Mouse (Mus musculus): Measurements from ENCODE around the gene E2f2. TPM values are rescaled to one million over a fixed set of nuclear protein-coding genes. Genes with fewer than 3 reads are reported as not detected.

The E2f2 gene
- total RNA-seq, 2 experiments from 2014 or later, result 1.1 to 2.3 TPM

DNA sequence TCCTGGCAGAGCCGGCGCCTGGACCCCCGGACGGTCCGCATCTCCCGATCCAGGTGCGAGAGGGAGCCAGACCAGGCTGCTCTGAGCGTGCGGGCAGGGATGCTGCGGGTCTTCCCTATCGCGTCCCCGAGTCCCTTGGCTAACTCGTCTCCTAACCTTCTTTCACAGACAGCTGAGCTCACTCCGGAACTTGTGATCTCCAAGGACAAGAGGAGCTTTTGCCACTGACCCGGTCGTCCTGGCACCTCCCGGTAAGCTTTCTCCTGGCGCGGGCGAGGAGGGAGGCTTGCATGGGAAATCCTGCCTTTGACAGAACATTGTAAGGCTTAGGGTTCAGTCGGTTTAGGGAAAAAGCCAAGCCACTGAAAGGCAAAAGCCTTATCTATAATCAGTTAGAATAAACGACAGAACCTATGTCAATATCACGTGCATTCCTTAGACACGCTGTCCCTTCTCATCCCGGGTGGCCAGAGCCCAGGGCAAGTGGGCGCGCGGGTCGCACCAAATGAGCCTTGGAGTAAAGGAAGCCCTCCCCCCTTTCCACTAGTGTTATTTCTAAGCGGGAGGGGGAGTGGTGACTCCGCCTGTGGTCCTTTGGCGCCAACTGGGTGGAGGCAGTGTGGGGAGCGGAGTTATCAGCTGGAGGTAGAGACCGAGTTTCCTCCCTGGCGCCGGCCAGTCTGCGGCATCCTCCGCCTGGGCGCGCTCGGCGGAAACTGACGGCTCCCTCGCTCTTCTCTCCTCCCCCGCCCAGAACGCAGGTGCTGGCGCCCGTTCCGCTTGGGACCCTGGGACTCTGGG is 27.9 kb upstream of the E2f2 start:
- peak in 1 of 2 experiments; percentile 51 for DNase-seq (ENCODE audit: low spot score in 2 of 2)

DNA sequence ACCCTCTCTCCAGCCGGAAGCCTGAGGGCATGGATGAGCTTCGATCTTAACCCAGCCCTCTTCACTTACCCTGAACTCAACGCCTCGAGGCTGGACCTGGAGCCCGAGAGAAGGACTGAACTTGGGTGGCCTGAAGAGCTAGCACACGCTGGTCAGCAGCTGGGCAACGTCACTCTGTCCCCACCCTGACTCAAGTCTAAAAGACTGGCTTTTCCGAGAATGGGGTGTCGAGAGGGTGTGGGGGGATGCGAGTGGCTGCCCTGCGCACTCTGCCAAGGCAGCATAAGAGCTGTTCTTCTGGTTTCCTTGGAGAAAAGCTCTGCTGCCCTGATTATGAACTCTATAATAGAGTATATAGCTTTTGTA is 27.3 kb upstream of the E2f2 start:
- no peak for DNase-seq (ENCODE audit: low spot score in 2 of 2)

DNA sequence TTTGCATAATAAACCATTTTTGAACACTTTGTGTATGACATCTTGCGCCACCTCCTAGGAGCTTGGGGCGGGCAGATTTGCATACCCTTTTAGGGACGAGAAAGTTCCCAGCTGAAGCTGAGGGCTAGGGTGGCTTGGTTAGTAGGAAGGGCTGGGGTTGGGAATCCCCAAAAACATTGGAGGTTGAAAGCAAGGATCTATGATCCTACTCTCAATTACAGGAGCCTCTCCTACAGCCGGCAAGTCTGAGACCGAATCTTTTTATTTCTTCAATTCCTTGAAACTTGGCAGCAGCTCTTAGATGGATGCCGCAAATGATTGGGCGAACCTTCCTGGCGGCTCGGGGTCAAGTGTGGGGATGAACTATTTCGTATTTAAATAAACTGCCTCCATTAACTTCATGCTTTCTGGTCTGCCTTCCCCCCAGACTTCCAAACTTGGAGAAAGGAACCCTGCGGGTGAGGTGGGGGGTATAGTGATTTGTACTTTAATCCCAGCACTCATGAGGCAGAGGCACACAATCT is 26.8 kb upstream of the E2f2 start:
- no peak for DNase-seq (ENCODE audit: low spot score in 2 of 2)

DNA sequence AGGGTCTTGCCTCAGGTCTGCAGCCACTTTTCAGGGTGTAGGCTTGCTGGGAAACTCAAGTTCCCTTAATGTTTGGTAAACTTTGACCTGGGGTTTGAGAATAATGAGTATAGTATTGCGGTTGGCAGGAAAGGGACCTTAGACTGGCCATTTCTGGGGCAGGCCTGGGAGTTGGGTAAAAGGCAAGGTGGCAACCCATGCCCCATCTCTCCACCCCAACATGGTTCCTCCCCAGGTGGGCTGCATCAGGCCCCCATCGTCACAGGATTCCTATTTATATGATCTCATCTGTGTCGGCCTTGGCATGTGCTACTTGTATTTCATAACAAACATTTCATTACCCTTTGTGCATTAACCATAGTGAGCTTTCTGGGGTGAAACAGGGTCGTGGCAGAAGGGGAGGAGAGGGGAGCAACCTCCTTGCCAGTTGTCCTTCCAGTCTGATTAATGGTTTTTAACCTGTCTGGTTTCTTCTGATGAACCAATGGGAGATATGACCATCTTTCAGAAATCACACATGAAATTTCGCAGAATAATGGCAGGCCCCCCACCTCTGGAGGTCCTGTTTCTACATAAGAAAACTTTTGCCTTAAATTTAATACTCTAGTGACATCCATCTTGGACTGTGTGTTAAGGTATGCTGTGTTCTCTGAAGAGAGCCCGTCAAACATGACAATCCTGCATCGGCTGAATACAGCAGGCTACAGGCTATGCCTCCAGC is 26.0 kb upstream of the E2f2 start:
- no peak for DNase-seq (ENCODE audit: low spot score in 2 of 2)

DNA sequence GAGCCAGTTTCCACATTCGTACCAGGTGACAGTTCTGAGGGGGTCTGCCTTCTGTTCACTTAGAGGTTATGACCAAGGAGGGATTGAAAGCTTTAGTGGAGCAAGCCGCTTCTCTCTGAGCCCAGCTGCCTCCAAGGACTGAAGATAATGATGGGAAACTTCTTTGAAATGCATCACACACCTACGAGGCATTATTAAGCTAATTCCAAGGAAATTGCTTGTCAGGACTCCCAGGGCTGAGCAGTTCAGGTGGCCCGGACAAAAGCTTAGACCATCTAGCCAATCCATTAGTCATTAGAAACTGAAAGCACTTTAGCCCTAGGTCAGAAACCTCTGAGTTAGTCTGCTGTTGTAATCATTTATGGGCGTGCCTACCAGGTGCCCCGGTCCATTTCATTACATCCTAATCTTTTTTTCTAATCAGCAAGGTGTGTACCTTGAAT is 25.5 kb upstream of the E2f2 start:
- DNase-seq (ENCODE audit: low spot score in 2 of 2), result no peak

DNA sequence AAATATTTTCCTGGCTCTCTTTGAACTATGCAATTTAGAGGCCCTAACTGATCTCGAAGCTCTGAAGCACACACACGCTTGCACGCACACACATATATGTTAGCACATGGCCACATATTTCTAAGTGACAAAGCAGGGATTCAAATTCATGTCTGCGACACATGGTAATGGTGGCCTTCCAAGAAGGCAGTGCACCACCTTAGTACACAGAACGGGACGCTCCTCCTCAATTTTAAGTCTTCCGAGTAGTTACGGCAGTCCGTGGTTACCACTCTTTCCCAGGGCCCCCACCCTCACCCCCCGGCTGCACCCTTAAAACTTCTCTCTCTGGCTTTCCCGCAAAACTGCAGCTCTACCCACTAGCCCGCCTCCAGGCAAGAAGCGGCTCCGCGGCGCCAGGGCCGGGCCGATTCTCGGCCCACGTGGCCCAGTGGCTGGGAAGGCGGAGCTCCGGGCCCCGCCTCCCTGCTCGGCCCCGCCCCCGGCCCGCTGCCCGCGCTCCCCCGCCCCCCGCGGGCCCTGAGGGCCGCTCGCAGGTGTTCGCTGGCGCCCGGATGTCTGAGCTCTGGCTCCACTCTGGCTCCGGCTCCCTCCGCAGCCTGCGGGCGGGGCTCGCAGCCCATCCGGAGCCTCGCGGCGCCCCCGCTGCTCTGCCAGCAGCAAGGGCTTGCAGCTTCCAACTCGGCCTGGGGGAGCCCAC is 24.6 kb upstream of the E2f2 start:
- peak; percentile 69 to 80 for DNase-seq (ENCODE audit: low spot score in 2 of 2)

DNA sequence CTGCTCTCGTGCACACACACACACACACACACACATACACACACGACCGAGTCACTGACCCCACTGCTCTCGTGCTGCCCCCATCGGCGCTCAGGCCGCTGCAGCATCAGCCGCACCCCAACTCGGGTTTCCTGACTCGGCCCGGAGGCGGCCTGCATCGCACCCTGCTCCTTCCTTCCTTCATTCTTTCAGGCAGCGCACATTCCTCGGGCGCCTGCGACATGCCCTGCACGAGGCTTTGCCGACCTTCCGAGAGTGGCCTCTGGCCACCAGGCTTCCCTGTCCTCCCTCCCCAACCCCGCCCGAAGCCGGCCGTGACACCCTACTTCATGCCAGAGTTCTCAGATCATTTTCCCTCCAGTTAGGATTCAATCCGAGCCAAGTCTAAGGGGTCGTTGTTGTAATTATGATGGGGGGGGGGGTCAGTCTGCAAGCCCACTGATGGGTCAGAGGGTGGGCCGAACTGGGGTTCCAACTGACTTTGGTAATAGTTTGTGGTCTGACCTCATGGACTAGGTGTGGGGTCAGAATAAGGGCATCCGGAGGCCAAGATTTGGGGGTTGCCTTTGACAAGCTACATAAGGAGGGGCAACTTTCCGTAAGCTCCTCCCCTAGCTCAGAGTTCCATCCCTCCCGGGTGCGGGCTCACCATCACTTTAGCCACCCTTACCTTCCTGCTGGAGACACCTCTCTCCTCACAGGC is 23.7 kb upstream of the E2f2 start:
- DNase-seq (ENCODE audit: low spot score in 2 of 2), result no peak

DNA sequence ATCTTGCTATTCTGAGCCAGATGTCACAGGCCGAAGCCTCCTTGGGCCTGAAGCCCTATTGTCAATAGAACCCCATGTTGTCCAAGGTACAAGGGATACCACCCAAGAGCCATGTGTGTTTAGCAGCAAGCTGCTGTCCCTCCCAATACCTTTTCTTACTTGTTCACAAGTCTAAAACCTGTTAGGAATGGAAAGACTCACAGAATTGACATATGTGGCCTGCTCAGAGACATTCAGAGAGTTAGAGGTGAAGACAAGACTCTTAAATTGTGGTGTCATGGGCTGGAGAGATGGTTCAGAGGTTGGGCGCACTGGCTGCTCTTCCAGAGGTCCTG is 23.2 kb upstream of the E2f2 start:
- no peak for DNase-seq (ENCODE audit: low spot score in 2 of 2)

DNA sequence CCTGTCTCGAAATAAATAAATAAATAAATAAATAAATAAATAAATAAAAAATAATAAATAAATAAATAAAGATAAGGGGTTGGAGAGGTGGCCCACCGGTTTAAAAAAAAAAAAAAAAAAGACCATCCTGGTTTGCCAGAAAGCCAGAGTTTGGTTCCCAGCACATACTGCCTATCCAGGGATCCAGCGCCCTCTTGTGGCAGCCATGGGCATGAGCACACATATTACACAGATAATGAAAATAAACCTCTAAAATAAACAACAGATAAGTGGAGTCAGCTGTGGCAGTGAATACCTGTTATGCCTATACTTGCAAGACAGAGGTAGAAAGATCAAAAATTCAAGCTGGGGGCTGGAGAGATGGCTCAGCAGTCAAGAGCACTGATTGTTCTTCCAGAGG is 22.5 kb upstream of the E2f2 start:
- peak in 1 of 2 experiments; percentile 53 for DNase-seq (ENCODE audit: low spot score in 2 of 2)

DNA sequence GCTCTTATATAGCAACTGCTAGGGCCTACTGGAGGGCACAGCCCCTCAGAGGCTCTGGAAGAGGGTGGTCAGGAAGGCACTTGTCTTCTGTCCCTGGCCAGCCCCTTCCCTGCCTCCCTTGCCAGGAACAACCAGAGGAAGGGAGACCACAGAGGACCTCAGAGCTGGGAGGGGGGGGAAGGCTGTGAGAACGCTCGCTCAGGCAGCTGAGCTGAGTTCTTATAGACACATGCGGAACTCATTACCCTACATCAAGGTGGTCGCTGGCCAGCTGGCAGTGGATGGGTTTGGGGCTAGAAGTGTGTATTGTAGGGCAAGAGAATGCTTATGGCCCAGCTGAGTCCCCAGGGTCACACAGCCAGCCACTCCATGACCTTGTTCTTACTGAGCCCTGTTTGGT is 21.6 kb upstream of the E2f2 start:
- no peak for DNase-seq (ENCODE audit: low spot score in 2 of 2)

DNA sequence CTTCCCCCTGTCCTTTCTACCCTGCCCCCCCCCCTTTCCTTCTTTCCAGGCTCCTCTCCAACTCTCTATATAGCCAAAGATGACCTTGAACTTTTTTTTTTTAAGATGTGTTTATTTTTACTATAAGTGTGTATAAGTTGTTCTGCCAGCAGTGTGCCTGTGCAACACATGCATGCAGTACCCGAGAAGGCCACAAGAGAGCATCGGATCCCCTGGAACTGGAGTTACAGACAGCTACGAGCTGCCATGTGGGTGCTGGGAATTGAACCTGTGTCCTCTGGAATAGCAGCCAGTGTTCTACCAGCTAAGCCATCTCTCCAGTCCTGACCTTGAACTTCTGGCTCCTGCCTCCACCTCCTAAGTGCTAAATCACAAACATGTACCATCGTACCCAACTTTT is 19.4 kb upstream of the E2f2 start:
- no peak for DNase-seq (ENCODE audit: low spot score in 2 of 2)

DNA sequence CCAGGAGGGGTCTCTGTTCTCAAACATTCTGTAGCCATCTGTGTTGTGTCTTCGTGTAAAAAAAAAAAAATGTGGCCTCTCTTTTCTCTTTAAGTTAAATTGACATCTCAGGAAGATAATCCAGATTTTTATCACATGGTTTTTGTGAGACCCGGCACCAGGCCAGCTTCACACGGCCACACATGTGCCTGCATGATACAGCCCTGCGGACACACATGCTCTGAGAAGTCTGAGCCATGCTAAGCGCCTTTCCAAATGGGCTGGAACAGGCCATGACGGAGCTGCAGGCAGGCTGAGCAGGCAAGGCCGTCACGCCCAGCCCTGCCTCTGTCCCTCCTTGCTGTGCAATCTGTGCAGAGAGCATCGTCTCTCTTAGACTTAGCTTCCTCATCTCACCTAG is 17.7 kb upstream of the E2f2 start:
- no peak for DNase-seq (ENCODE audit: low spot score in 2 of 2)

DNA sequence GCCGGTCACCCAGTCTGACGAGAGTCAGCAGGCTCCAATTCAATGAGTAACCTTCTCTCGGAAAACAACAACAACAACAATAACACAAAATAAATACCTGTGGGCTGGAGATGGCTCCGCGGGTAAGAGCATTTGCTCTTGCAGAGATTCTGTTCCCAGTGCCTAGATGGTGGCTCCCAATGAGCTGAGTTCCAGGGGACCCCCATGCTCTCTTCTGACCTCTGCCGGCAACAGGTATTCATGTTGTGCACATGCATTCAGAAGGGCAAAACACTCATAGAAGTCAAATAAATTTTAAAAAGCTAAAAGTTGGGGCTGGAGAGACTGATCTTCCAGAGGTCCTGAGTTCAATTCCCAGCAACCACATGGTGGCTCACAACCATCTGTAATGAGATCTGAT is 13.7 kb upstream of the E2f2 start:
- DNase-seq (ENCODE audit: low spot score in 2 of 2), result no peak

DNA sequence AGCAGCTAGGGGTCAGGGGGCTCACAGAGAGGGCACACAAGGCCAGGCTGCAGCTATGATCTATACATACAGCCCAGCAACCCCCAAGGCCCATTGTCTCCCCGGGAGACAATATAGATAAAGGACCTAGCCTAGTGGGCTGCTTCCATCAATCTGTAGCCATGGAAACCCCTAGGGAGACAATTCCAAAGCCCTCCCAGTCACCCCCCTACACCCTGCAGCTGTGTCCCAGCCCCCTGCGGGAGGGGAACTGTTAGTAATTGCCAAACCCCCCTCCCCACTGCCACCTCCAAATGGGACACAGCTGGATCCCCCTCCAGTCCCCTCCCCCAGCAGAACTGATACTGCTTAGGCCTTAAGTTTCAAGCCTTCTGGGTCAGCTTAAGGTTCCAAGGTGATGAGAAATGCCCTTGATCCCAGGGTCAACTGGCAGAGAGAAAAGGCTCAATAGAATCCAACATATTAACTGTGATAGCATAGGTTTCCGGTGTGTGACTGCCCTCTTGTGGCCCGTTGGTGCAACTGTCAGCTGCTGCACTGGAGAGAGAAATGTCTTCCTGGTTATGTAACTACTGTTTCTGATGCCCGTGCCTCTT is 12.3 kb upstream of the E2f2 start:
- peak; percentile 79 to 85 for DNase-seq (ENCODE audit: low spot score in 2 of 2)

DNA sequence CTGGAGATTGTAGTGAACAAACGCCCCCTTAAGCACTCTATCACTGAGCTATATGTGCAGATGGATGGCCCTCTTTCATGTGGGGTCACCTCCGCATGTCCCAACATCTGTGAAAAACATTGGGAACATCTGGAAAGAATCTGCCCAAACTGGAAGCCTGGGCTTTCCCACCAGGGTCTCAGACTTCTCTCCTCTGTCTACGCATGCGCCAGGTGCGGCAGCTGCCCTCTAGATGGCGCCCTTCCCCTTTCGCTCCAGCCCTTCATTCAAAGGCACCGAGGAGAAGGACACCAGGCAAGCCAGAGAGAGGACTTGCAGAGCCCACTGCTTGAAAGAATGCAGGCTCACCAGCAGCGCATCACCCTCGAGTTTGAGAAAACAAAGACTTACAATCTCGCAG is 8.7 kb upstream of the E2f2 start:
- DNase-seq (ENCODE audit: low spot score in 2 of 2), result peak; percentile 93 to 95

DNA sequence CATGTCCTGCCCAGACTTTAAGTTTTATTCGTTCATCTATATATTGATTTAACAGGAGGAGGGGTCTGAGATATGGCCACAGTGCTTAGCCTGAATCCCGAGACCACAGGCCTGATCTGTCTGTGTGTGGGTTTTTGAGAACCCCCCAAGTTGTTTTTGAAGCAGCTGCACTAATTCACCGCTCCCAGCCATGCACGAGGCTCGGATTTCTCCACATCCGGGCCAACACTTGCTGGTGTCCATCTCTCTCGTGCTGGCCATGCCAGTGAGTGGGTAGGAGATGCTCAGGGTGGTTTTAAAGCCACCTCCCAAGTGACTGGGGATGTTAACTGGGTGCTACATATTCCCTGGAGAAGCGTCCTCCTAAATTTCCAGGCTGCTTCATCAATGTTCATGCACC is 7.2 kb upstream of the E2f2 start:
- DNase-seq (ENCODE audit: low spot score in 2 of 2), result no peak

DNA sequence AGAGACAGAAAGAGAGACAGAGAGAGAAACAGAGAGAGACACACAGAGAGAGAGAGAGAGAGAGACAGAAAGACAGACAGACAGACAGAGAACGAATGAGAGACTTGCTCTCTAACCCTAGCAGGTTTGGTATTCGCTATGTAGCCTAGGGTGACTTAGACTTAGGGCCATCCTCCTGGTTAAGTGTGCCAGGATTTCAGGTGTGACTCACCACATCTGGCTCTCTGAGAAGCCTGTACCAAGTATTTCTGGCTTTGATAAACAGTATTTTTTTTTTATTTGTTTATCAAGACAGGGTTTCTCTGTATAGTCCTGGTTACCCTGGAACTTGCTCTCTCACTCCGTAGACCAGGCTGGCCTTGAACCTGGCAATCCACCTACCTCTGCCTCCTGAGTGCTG is 4.5 kb upstream of the E2f2 start:
- DNase-seq (ENCODE audit: low spot score in 2 of 2), result no peak

DNA sequence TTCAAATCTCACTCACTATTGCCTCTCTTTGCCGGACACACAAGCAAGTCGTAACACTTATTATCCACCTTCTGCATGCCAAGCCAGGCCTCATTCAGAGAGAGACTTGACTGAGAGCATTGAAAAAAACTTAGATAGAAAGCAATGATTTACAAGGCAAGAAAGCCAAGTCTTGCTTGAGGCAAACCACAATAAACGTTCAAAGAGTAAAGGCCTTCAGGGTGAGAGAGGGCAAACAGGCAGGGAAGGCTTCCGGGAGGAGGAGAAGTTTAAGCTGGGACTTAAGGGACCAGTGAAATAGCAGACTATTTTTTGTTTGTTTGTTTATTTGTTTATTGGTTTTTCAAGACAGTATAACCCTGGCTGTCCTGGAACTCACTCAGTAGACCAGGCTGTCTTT is 1.8 kb upstream of the E2f2 start:
- DNase-seq (ENCODE audit: low spot score in 2 of 2), result no peak

DNA sequence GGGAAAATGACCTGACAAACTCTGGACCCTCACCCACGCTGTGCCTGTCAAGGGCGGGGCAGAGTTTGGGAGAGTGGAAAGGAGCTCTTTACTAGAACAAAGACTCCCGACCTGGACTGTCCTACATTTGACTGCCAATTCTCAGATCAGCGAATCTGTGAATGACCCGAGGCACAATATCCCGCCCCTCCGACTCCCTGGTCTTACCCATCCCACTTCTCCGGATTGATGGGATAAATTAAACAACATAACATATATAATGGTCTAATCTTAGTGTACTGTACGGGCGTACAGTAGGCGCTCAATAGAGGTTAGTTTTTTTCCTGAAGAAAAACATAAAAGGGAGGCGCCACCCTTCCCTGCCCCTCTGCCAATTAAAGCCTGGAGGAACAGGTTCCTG is 739 bp upstream of the E2f2 start:
- DNase-seq (ENCODE audit: low spot score in 2 of 2), result no peak

DNA sequence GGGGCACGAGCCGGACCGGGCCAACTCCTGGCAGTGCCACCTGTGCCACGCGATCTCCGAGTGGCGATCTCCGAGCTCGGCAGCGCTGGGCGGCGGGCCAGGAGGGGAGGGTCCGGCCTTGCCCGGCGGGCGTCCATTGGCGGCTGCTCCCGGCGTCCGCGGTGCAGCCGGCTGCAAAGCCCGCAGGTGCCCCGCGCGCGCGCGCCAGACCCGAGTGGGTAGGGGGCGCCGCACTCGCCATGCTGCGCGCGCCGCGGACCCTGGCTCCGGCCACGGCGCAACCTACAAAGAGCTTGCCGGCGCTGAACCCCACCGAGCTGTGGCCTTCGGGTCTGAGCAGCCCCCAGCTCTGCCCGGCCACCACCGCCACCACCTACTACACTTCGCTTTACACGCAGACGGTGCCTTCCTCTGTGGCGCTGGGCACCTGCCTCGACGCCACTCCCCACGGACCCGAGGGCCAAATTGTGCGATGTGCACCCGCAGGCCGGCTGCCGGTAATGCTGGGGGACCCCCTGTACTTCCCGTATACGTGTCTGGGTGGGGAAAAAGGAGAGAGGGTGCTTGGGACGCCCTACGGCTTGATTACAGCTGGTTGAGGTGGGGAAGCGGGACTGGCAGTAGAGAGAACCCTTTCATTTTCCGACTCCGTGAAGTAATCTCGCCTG is 482 bp downstream of the E2f2 start:
- peak in 1 of 2 experiments; percentile 65 for DNase-seq (ENCODE audit: low spot score in 2 of 2)
